29 mouse cellular contexts compared by ENCODE assay signal in genomic region chr9:90683319-90683718, GRCm38 (mm10).
DNase-seq lines count a peak whose midpoint lies in the region; ATAC-seq and TF ChIP-seq lines count a peak whose summit lies in the region.
"Had no signal": no experiment of that assay in that cellular context is flagged by ENCODE, and none has a peak within 500 bp of the region (broad histone marks: within the 10 kb centered on the region; RNA-seq: fewer than 3 reads in every experiment).

No protein-coding gene starts in this region.

- no peak overlapping the region for H3K9ac ChIP-seq in forebrain, embryonic 11.5 days (ENCODE audit: low read length)
- H3K9ac ChIP-seq in forebrain, embryonic 13.5 days = no peak overlapping the region
- no peak overlapping the region for H3K9ac ChIP-seq in neural tube, embryonic 14.5 days (replicated peaks; ENCODE audit: low read depth, low read length)
- no peak overlapping the region for H3K9ac ChIP-seq in neural tube, embryonic 15.5 days (replicated peaks)
- H3K9ac ChIP-seq: embryonic facial prominence, embryonic 15.5 days; heart, embryonic 13.5 days; liver, embryonic 14.5 days; stomach, embryonic 15.5 days had no signal

- H3K4me3 ChIP-seq in forebrain, embryonic 11.5 days (ENCODE audit: low read depth, low read length) = no peak overlapping the region
- no peak overlapping the region for H3K4me3 ChIP-seq in forebrain, embryonic 13.5 days
- no peak overlapping the region for H3K4me3 ChIP-seq in layer of hippocampus, adult 2 months
- no peak overlapping the region for H3K4me3 ChIP-seq in neural tube, embryonic 14.5 days (ENCODE audit: low read depth, low read length)
- H3K4me3 ChIP-seq in neural tube, embryonic 15.5 days (replicated peaks) = no peak overlapping the region
- H3K4me3 ChIP-seq: embryonic facial prominence, embryonic 15.5 days; gastrocnemius, adult 2 months; heart, embryonic 13.5 days; stomach, embryonic 15.5 days had no signal

- H3K4me1 ChIP-seq in forebrain, embryonic 11.5 days (replicated peaks; ENCODE audit: control insufficient read depth, insufficient read depth, low read length) = no peaks in the 10 kb centered on the region
- H3K4me1 ChIP-seq in forebrain, embryonic 13.5 days = no peaks in the 10 kb centered on the region
- H3K4me1 ChIP-seq in neural tube, embryonic 14.5 days (ENCODE audit: control insufficient read depth, insufficient read depth, low read length) = no peaks in the 10 kb centered on the region
- H3K4me1 ChIP-seq in neural tube, embryonic 15.5 days = no peaks in the 10 kb centered on the region
- H3K4me1 ChIP-seq: embryonic facial prominence, embryonic 15.5 days; heart, embryonic 13.5 days; stomach, embryonic 15.5 days had no signal

- H3K27me3 ChIP-seq in forebrain, embryonic 11.5 days (ENCODE audit: control insufficient read depth, insufficient read depth, low read length) = no peaks in the 10 kb centered on the region
- H3K27me3 ChIP-seq in forebrain, embryonic 13.5 days = no peaks in the 10 kb centered on the region
- H3K27me3 ChIP-seq in neural tube, embryonic 14.5 days (ENCODE audit: control insufficient read depth, insufficient read depth, low read length) = no peaks in the 10 kb centered on the region; the same call in 1 of the 2 replicates
- no peaks in the 10 kb centered on the region for H3K27me3 ChIP-seq in neural tube, embryonic 15.5 days (replicated peaks)
- H3K27me3 ChIP-seq: embryonic facial prominence, embryonic 15.5 days; heart, embryonic 13.5 days; stomach, embryonic 15.5 days had no signal

- TF ChIP-seq CTCF in layer of hippocampus, adult 2 months (conservative IDR thresholded peaks at IDR 0.05) = peak; percentile 49

- no peaks in the 10 kb centered on the region for H3K36me3 ChIP-seq in forebrain, embryonic 11.5 days (ENCODE audit: control insufficient read depth, insufficient read depth, low read length)
- H3K36me3 ChIP-seq in forebrain, embryonic 13.5 days (ENCODE audit: poor library complexity, severe bottlenecking) = no peaks in the 10 kb centered on the region
- H3K36me3 ChIP-seq in neural tube, embryonic 14.5 days (ENCODE audit: control insufficient read depth, insufficient read depth, low read length) = no peaks in the 10 kb centered on the region
- no peaks in the 10 kb centered on the region for H3K36me3 ChIP-seq in neural tube, embryonic 15.5 days
- H3K36me3 ChIP-seq: embryonic facial prominence, embryonic 15.5 days; heart, embryonic 13.5 days; stomach, embryonic 15.5 days had no signal

- 10% methylated on average over 3 of the region's 3 CpGs for WGBS in forebrain, embryonic 11.5 days
- 7% methylated on average over 3 of the region's 3 CpGs for WGBS in forebrain, embryonic 13.5 days
- WGBS in neural tube, embryonic 14.5 days = 29% methylated on average over 3 of the region's 3 CpGs
- 25% methylated on average over 3 of the region's 3 CpGs for WGBS in neural tube, embryonic 15.5 days

- no peak overlapping the region for H3K27ac ChIP-seq in forebrain, embryonic 11.5 days (ENCODE audit: low read depth, low read length)
- no peak overlapping the region for H3K27ac ChIP-seq in forebrain, embryonic 13.5 days
- no peak overlapping the region for H3K27ac ChIP-seq in layer of hippocampus, adult 2 months
- H3K27ac ChIP-seq in neural tube, embryonic 14.5 days (ENCODE audit: low read depth, low read length) = no peak overlapping the region
- no peak overlapping the region for H3K27ac ChIP-seq in neural tube, embryonic 15.5 days (replicated peaks)
- H3K27ac ChIP-seq: embryonic facial prominence, embryonic 15.5 days; gastrocnemius, adult 2 months; heart, embryonic 13.5 days; kidney, postnatal 0 days; liver, embryonic 14.5 days; stomach, embryonic 15.5 days had no signal

- no peak overlapping the region for H3K4me2 ChIP-seq in forebrain, embryonic 11.5 days (ENCODE audit: low read depth, low read length, severe bottlenecking)
- no peak overlapping the region for H3K4me2 ChIP-seq in forebrain, embryonic 13.5 days
- no peak overlapping the region for H3K4me2 ChIP-seq in neural tube, embryonic 14.5 days (ENCODE audit: low read depth, low read length)
- H3K4me2 ChIP-seq in neural tube, embryonic 15.5 days = no peak overlapping the region
- H3K4me2 ChIP-seq: embryonic facial prominence, embryonic 15.5 days; heart, embryonic 13.5 days; stomach, embryonic 15.5 days had no signal

- no peaks in the 10 kb centered on the region for H3K9me3 ChIP-seq in forebrain, embryonic 11.5 days (ENCODE audit: control insufficient read depth, low read length)
- no peaks in the 10 kb centered on the region for H3K9me3 ChIP-seq in forebrain, embryonic 13.5 days (replicated peaks)
- H3K9me3 ChIP-seq in neural tube, embryonic 14.5 days (ENCODE audit: control insufficient read depth, low read length) = no peaks in the 10 kb centered on the region
- no peaks in the 10 kb centered on the region for H3K9me3 ChIP-seq in neural tube, embryonic 15.5 days (replicated peaks)
- H3K9me3 ChIP-seq: embryonic facial prominence, embryonic 15.5 days; heart, embryonic 13.5 days; stomach, embryonic 15.5 days had no signal

- peak; percentile 21; the same call in 1 of the 2 replicates for ATAC-seq in forebrain, embryonic 11.5 days (replicated peaks; ENCODE audit: low FRiP score)
- no peak for ATAC-seq in forebrain, embryonic 13.5 days
- 0 out of 2 replicates have a peak, but pooled peaks have one; percentile 41 for ATAC-seq in neural tube, embryonic 14.5 days (ENCODE audit: low read depth)
- ATAC-seq in neural tube, embryonic 15.5 days (ENCODE audit: low FRiP score) = no peak
- ATAC-seq: activated CD4-positive, CD25-positive, alpha-beta regulatory T cell, adult 4 months; CD4-positive, CD25-positive, alpha-beta regulatory T cell, adult 4 months; forebrain, embryonic 16.5 days; intestine, embryonic 16.5 days had no signal

- DNase-seq in forebrain, embryonic 11.5 days (ENCODE audit: low spot score) = no peak
- no peak for DNase-seq in layer of hippocampus, adult 2 months (ENCODE audit: low spot score in 2 of 2)
- no peak for DNase-seq in layer of hippocampus, postnatal 36 days
- peak; percentile 71 for DNase-seq in retina, postnatal 1 day
- no peak for DNase-seq in spleen, adult 12 weeks (ENCODE audit: low spot score)
- DNase-seq: adrenal gland, adult 2 months; adrenal gland, postnatal 36 days; cerebellum, adult 18-20 months; cerebellum, postnatal 14 days; gastrocnemius, adult 2 months; gastrocnemius, postnatal 36 days; heart, postnatal 10 days; kidney, adult 8-10 months; kidney, postnatal 4 days; liver; lung, adult 2 months; right cerebral cortex, postnatal 14 days had no signal

Comparison
In these comparisons a context has a peak if more than half of its experiments do, and no peak if none do; other contexts are left out.
1. ATAC-seq: peak in forebrain, embryonic 11.5 days (single experiment) and neural tube, embryonic 14.5 days (single experiment); none in forebrain, embryonic 13.5 days (single experiment) and neural tube, embryonic 15.5 days (single experiment).